Mouse (Mus musculus) midbrain, embryonic 14.5 days (tissue): ENCODE results near the gene Mrps34. TPM values are rescaled to one million over a fixed set of nuclear protein-coding genes. Genes with fewer than 3 reads are reported as not detected.

ENCODE experiments used
- ATAC-seq: fragments of 200-750 bp; cut with Nextera tagmentation; 2 replicates; pipeline ENCODE4 v1.8.0; 2017; ENCODE audit warnings: moderate number of reproducible peaks, moderate library complexity; ENCODE audit not compliant: low FRiP score, low TSS enrichment
- DNase-seq: peaks from one replicate; pipeline ENCODE4 v3.0.0-alpha.2; 2015
- H3K27ac ChIP-seq: fragments of 300-500 bp; sonication (generic); replicated peaks from 2 replicates; pipeline ENCODE4 v1.5.1; 2014; ENCODE audit warnings: mild to moderate bottlenecking, low read depth, low read length, moderate library complexity
- H3K27me3 ChIP-seq: fragments of 300-500 bp; sonication (generic); 2 replicates; pipeline ENCODE4 v1.6.1; 2014; ENCODE audit warnings: low read length, control low read depth, mixed read lengths; ENCODE audit not compliant: control insufficient read depth, insufficient read depth
- H3K36me3 ChIP-seq: fragments of 300-500 bp; sonication (generic); 2 replicates; pipeline ENCODE4 v1.6.1; 2014; ENCODE audit warnings: low read length, control low read depth; ENCODE audit not compliant: control insufficient read depth, insufficient read depth
- H3K4me1 ChIP-seq: fragments of 300-500 bp; sonication (generic); 2 replicates; pipeline ENCODE4 v1.6.1; 2014; ENCODE audit warnings: mild to moderate bottlenecking, antibody characterized with exemption, low read length, control low read depth; ENCODE audit not compliant: control insufficient read depth, insufficient read depth
- H3K4me2 ChIP-seq: fragments of 300-500 bp; sonication (generic); 2 replicates; pipeline ENCODE4 v1.6.1; 2014; ENCODE audit warnings: mild to moderate bottlenecking, low read length, moderate library complexity
- H3K4me3 ChIP-seq: fragments of 300-500 bp; sonication (generic); replicated peaks from 2 replicates; pipeline ENCODE4 v1.5.1; 2014; ENCODE audit warnings: low read depth, low read length
- H3K9ac ChIP-seq: fragments of 300-500 bp; sonication (generic); replicated peaks from 2 replicates; pipeline ENCODE4 v1.6.1; 2014; ENCODE audit warnings: mild to moderate bottlenecking, low read length, moderate library complexity
- H3K9me3 ChIP-seq: fragments of 300-500 bp; sonication (generic); 2 replicates; pipeline ENCODE4 v1.6.1; 2016; ENCODE audit warnings: low read length, control low read depth, mixed read lengths; ENCODE audit not compliant: control insufficient read depth
- WGBS: fragments of 180-500 bp; shearing (Covaris S2); extraction: QIAGEN DNeasy Blood & Tissue Kit; methylation state at CpG from one replicate; pipeline ENCODE4 v1.1.7; 2014; 5-methylcytosine and 5-hydroxymethylcytosine counted together
- polyA plus RNA-seq: library from polyadenylated mRNA; unstranded; fragments of >200 nt; fragmentation: Nextera tagmentation; extraction: Ambion mirVana; gene quantifications from 2 replicates; pipeline ENCODE4 v1.2.1, GENCODE M21; 2014

The Mrps34 gene
- polyA plus RNA-seq, 1 experiment from 2014 or later, result 74.7 TPM

DNA sequence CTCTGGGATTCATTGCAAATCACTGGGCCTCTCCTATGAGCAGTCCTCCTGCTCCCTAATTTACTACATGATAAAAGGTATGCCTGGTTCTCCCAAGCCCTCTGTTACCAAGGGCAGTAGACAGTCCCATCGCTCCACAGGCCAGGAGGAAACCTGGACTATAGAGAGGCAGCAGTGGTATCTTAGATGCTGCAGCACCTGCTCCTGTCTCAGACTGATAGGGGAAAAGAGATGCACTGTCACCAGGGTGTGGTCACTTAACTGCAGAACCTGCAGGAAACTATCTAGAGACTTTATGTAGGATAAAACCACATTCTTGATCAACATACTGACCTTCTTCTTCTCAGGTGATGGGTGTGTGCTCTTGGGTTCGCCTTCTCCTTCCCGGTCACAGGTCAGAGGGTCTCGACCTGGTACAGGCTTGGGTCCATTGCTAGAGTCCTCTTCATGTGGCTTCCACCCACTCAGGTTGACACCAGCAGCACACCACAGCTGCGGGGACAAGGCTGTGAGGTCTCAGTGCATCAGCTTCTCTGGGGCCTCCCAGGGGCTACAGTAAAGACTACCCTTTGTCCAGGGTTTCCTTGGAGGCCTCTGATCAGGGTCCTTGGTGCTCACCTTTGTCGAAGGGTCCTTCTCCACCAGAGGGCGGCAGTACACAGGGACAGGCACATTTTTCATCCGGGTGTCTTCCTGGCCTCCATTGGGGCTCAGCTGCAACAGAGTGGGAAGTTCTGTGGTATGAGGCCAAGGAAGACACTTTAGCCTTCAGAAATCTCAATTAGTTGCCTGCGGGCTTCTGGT, 8.0 kb downstream of the Mrps34 start:
- H3K27me3 ChIP-seq, result no peaks in the 10 kb centered on the region
- peak; percentile 24 for DNase-seq
- H3K4me1 ChIP-seq, result peaks cover 1% of the 10 kb centered on the region; the same call in 1 of the 2 replicates
- H3K9ac ChIP-seq, result no peak overlapping the region
- H3K27ac ChIP-seq, result no peak overlapping the region
- no peak for ATAC-seq
- peaks cover 100% of the 10 kb centered on the region for H3K36me3 ChIP-seq
- WGBS, result 73% methylated on average over 9 of the region's 9 CpGs
- H3K9me3 ChIP-seq, result no peaks in the 10 kb centered on the region
- H3K4me2 ChIP-seq, result no peak overlapping the region
- no peak overlapping the region for H3K4me3 ChIP-seq

- H3K9me3 ChIP-seq, result no peaks in the 10 kb centered on the region
- ATAC-seq, result no peak
- whole genome bisulfite sequencing, result 96% methylated on average over 9 of the region's 9 CpGs
- no peak overlapping the region for H3K27ac ChIP-seq
- no peak overlapping the region for H3K4me2 ChIP-seq
- no peaks in the 10 kb centered on the region for H3K4me1 ChIP-seq
- H3K9ac ChIP-seq, result no peak overlapping the region
- H3K4me3 ChIP-seq, result no peak overlapping the region
- peaks cover 100% of the 10 kb centered on the region for H3K36me3 ChIP-seq
- no peak for DNase-seq
- H3K27me3 ChIP-seq, result no peaks in the 10 kb centered on the region
These were observed 8.9 kb downstream of the Mrps34 start for GRCm38 (mm10) chr17:24903767-24904166.

- Histone ChIP-seq H3K4me2 (no peak overlapping the region), H3K4me3 (no peak overlapping the region), H3K4me1 (no peaks in the 10 kb centered on the region), H3K9me3 (no peaks in the 10 kb centered on the region), H3K36me3 (peaks cover 100% of the 10 kb centered on the region), H3K27ac (no peak overlapping the region), H3K9ac (no peak overlapping the region), H3K27me3 (no peaks in the 10 kb centered on the region)
- ATAC-seq, result no peak
- DNase-seq, result no peak
- WGBS, result 98% methylated on average over 2 of the region's 2 CpGs
These were observed 12.7 kb downstream of the Mrps34 start for GRCm38 (mm10) chr17:24907591-24907990.

DNA sequence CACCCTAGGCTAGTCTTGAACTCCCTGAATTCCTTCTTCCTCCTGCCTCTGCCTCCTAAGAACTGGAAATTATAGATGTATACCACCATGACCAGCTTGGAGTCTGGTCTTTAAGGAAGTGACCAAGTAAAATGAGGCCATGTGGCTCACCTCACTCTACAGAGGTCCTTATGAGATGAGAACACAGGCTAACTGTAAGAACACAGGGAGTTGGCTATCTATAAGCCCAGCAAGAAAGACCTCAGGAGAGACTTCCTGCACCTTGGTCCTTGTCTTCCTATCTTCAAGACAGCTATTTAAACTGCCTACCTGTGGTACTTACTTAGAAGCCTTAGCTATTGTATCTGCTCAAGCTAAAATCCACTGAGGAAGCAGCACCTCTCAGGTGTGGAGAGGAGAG, 19.1 kb downstream of the Mrps34 start:
- Histone ChIP-seq H3K36me3 (peaks cover 98% of the 10 kb centered on the region), H3K27me3 (no peaks in the 10 kb centered on the region), H3K27ac (no peak overlapping the region), H3K4me3 (no peak overlapping the region), H3K4me2 (no peak overlapping the region), H3K9me3 (no peaks in the 10 kb centered on the region), H3K4me1 (no peaks in the 10 kb centered on the region), H3K9ac (no peak overlapping the region)
- DNase-seq (no peak), ATAC-seq (no peak)

DNA sequence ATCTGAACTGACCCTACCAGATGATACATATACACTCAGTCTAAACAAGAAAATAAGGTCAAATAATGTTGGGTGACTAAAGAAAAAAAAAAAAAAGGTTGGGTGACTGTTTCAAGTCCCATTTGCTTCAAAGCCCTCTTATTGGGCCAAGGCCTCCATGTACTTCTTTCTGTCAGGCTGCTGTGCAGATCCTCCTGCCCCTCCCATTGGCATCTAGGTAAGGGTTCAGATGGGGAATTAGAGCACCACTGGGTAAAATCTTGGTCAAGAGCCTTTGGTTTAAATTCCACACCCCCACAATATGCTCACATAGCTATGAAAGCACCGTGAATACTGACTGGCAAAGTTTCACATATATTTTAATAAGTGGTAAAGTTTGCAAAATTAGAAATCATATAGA, 28.3 kb downstream of the Mrps34 start:
- Histone ChIP-seq H3K27me3 (no peaks in the 10 kb centered on the region), H3K27ac (no peak overlapping the region), H3K4me2 (no peak overlapping the region), H3K36me3 (peaks cover 98% of the 10 kb centered on the region), H3K4me1 (no peaks in the 10 kb centered on the region), H3K4me3 (no peak overlapping the region), H3K9ac (no peak overlapping the region), H3K9me3 (no peaks in the 10 kb centered on the region)
- WGBS, result 100% methylated on average over 1 of the region's 1 CpGs
- DNase-seq (no peak), ATAC-seq (no peak)

DNA sequence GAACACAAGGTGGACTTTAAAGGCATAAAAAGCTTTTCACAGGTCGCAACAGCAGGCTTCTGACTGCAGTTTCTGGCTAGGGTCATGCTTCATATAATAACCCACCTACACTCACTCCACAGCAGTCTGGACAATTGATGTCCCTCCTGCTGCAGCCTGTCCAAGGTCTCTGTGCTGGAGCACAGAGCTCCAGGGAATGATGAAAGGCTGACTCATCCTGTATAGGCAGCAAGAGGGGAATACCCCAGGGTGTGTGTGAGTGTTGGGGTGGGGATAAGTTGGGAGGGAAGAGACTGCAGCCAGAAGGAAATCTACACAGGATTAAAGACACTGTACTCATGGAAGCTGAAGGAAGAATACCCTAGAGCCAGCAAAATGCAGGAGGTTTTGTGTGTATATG, 34.6 kb downstream of the Mrps34 start:
- Histone ChIP-seq H3K4me1 (peaks cover 5% of the 10 kb centered on the region; the same call in 1 of the 2 replicates), H3K27ac (no peak overlapping the region), H3K9me3 (no peaks in the 10 kb centered on the region), H3K4me2 (no peak overlapping the region), H3K9ac (no peak overlapping the region), H3K4me3 (no peak overlapping the region), H3K36me3 (peaks cover 48% of the 10 kb centered on the region), H3K27me3 (no peaks in the 10 kb centered on the region)
- WGBS, result 91% methylated on average over 1 of the region's 1 CpGs
- DNase-seq (no peak), ATAC-seq (no peak)

DNA sequence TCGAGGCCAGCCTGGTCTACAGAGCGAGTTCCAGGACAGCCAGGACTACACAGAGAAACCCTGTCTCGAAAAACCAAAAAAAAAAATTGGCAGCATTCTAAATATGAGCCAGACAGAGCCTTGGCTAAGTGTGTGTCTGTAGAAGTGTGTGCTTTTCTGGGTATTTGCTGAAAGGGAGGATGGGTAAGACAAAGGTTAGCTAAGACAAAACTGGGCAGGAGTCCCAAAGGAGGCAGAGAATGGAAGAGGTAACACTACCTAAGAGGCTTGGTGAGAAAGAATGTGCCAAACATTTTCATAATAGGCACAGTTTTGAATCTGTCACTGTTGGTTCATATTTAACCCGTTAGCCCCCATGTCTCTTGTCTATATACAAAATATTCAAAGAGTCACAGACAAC, 37.5 kb downstream of the Mrps34 start:
- ATAC-seq, result no peak
- H3K4me2 ChIP-seq, result no peak overlapping the region
- no peaks in the 10 kb centered on the region for H3K9me3 ChIP-seq
- no peaks in the 10 kb centered on the region for H3K27me3 ChIP-seq
- peaks cover 20% of the 10 kb centered on the region for H3K4me1 ChIP-seq
- no peak overlapping the region for H3K27ac ChIP-seq
- no peak for DNase-seq
- WGBS, result 95% methylated on average over 4 of the region's 4 CpGs
- H3K4me3 ChIP-seq, result no peak overlapping the region
- H3K9ac ChIP-seq, result no peak overlapping the region
- H3K36me3 ChIP-seq, result peaks cover 19% of the 10 kb centered on the region

DNA sequence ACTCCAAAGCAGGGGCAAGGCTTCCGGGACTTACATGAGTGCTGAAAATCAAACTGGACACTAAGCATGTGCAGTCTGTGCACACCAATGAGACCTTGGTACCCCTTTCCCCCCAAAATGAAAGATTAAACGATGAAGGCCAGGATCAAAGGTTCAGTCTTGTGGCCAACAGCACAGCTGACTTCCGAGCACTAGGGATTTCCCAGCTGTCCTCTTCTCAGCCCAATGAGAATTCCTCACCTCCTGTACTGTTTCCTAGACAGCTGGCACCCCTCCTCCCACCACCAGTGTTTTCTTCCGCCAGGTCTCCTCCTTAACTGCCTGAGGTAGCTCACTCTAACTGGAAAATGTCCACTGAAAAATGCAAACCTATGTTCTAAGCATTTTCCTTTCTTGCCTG, 38.2 kb downstream of the Mrps34 start:
- no peaks in the 10 kb centered on the region for H3K27me3 ChIP-seq
- ATAC-seq, result no peak
- H3K9ac ChIP-seq, result no peak overlapping the region
- DNase-seq, result no peak
- peaks cover 13% of the 10 kb centered on the region; the same call in 1 of the 2 replicates for H3K36me3 ChIP-seq
- H3K4me2 ChIP-seq, result no peak overlapping the region
- 79% methylated on average over 4 of the region's 4 CpGs for WGBS
- no peak overlapping the region for H3K27ac ChIP-seq
- peaks cover 20% of the 10 kb centered on the region for H3K4me1 ChIP-seq
- H3K9me3 ChIP-seq, result no peaks in the 10 kb centered on the region
- H3K4me3 ChIP-seq, result no peak overlapping the region

DNA sequence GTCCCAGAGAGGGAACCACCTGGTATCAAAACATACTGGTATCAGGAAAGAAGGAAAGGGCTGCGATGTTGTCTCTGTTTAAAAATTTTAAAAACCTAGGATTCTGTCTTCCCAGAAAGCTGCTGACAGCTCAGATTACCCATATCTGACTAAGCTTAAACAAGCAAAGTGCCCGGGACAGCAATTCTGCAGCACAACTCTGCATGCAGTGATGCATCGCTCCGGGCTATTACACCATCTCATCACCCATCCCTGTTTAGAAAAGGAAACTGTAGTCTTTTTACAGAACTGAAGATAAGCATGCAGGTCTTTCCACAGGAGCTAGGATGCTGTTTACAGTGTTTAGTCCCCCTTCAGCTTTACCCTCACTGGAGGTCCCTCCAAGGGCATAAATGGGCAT, 40.0 kb downstream of the Mrps34 start:
- ATAC-seq, result no peak
- H3K4me1 ChIP-seq, result peaks cover 20% of the 10 kb centered on the region
- H3K4me2 ChIP-seq, result peak overlapping the region; percentile 61
- DNase-seq, result no peak
- peak overlapping the region; percentile 91 for H3K4me3 ChIP-seq
- H3K9me3 ChIP-seq, result no peaks in the 10 kb centered on the region
- H3K9ac ChIP-seq, result peak overlapping the region; percentile 93; the same call in 1 of the 2 replicates
- H3K27me3 ChIP-seq, result no peaks in the 10 kb centered on the region
- peaks cover 10% of the 10 kb centered on the region; the same call in 1 of the 2 replicates for H3K36me3 ChIP-seq
- H3K27ac ChIP-seq, result no peak overlapping the region
- 93% methylated on average over 4 of the region's 4 CpGs for whole genome bisulfite sequencing
